Mouse (Mus musculus): ENCODE results near the gene Unc13a. TPM values are rescaled to one million over a fixed set of nuclear protein-coding genes. Genes with fewer than 3 reads are reported as not detected.
A peak's percentile ranks its signal among the peaks of the same experiment; 100 is the strongest.

The Unc13a gene
- polyA plus RNA-seq, 1 experiment from 2014 or later = 22.4 TPM

- ATAC-seq = no peak
- H3K4me3 ChIP-seq (ENCODE audit: low read length) = peak overlapping the region; percentile 92
- peak overlapping the region; percentile 86 for H3K27ac ChIP-seq (ENCODE audit: low read depth, low read length)
- 56% methylated on average over 6 of the region's 6 CpGs for WGBS
- H3K9me3 ChIP-seq (ENCODE audit: control insufficient read depth, low read length) = no peaks in the 10 kb centered on the region
- H3K9ac ChIP-seq (ENCODE audit: low read depth, low read length) = peak overlapping the region; percentile 84
- peak overlapping the region; percentile 81 for H3K4me2 ChIP-seq (ENCODE audit: low read length)
- no peaks in the 10 kb centered on the region for H3K36me3 ChIP-seq (ENCODE audit: control insufficient read depth, insufficient read depth, low read length)
- H3K4me1 ChIP-seq (ENCODE audit: control insufficient read depth, insufficient read depth, low read depth, low read length) = peaks cover 35% of the 10 kb centered on the region
- no peaks in the 10 kb centered on the region; the same call in 1 of the 2 replicates for H3K27me3 ChIP-seq (replicated peaks; ENCODE audit: control insufficient read depth, insufficient read depth, low read length)
These were observed 695 bp upstream of the Unc13a start for GRCm38 (mm10) chr8:71672168-71672735.

- WGBS = under 1% methylated on average over 56 of the region's 64 CpGs
- H3K4me1 ChIP-seq (ENCODE audit: control insufficient read depth, insufficient read depth, low read depth, low read length) = peaks cover 42% of the 10 kb centered on the region
These were observed 672 bp downstream of the Unc13a start for GRCm38 (mm10) chr8:71670621-71671548.

GRCm38 (mm10) chr8:71670198-71670597, 1.4 kb downstream of the Unc13a start:
- Histone ChIP-seq H3K27me3 (replicated peaks; ENCODE audit: control insufficient read depth, insufficient read depth, low read length) (no peaks in the 10 kb centered on the region), H3K9me3 (ENCODE audit: control insufficient read depth, low read length) (no peaks in the 10 kb centered on the region), H3K9ac (ENCODE audit: low read depth, low read length) (peak overlapping the region; percentile 84), H3K4me1 (ENCODE audit: control insufficient read depth, insufficient read depth, low read depth, low read length) (peaks cover 36% of the 10 kb centered on the region), H3K4me3 (ENCODE audit: low read length) (peak overlapping the region; percentile 92), H3K4me2 (ENCODE audit: low read length) (peak overlapping the region; percentile 81), H3K36me3 (ENCODE audit: control insufficient read depth, insufficient read depth, low read length) (no peaks in the 10 kb centered on the region), H3K27ac (ENCODE audit: low read depth, low read length) (peak overlapping the region; percentile 94)
- peak; percentile 29 for ATAC-seq
- 7% methylated on average over 12 of the region's 12 CpGs for WGBS

More at GRCm38 (mm10) chr8:71670621-71671548, 672 bp downstream of the Unc13a start:
- H3K4me3 ChIP-seq (ENCODE audit: low read length) = peak overlapping the region; percentile 92
- no peaks in the 10 kb centered on the region for H3K36me3 ChIP-seq (ENCODE audit: control insufficient read depth, insufficient read depth, low read length)
- ATAC-seq = peak; percentile 59
- H3K27me3 ChIP-seq (replicated peaks; ENCODE audit: control insufficient read depth, insufficient read depth, low read length) = no peaks in the 10 kb centered on the region
- peak overlapping the region; percentile 81 for H3K4me2 ChIP-seq (ENCODE audit: low read length)
- H3K27ac ChIP-seq (ENCODE audit: low read depth, low read length) = peak overlapping the region; percentile 94
- peak overlapping the region; percentile 84 for H3K9ac ChIP-seq (ENCODE audit: low read depth, low read length)
- no peaks in the 10 kb centered on the region for H3K9me3 ChIP-seq (ENCODE audit: control insufficient read depth, low read length)

GRCm38 (mm10) chr8:71668220-71668975, 3.2 kb downstream of the Unc13a start:
- no peak for ATAC-seq
- peak overlapping the region; percentile 43 for H3K4me2 ChIP-seq (ENCODE audit: low read length)
- no peaks in the 10 kb centered on the region for H3K9me3 ChIP-seq (ENCODE audit: control insufficient read depth, low read length)
- no peak overlapping the region for H3K27ac ChIP-seq (ENCODE audit: low read depth, low read length)
- H3K4me3 ChIP-seq (ENCODE audit: low read length) = peak overlapping the region; percentile 0
- H3K36me3 ChIP-seq (ENCODE audit: control insufficient read depth, insufficient read depth, low read length) = peaks cover 6% of the 10 kb centered on the region; the same call in 1 of the 2 replicates
- peak overlapping the region; percentile 46 for H3K9ac ChIP-seq (ENCODE audit: low read depth, low read length)
- peaks cover 36% of the 10 kb centered on the region for H3K4me1 ChIP-seq (ENCODE audit: control insufficient read depth, insufficient read depth, low read depth, low read length)
- 5% methylated on average over 21 of the region's 21 CpGs for WGBS
- H3K27me3 ChIP-seq (replicated peaks; ENCODE audit: control insufficient read depth, insufficient read depth, low read length) = no peaks in the 10 kb centered on the region

DNA sequence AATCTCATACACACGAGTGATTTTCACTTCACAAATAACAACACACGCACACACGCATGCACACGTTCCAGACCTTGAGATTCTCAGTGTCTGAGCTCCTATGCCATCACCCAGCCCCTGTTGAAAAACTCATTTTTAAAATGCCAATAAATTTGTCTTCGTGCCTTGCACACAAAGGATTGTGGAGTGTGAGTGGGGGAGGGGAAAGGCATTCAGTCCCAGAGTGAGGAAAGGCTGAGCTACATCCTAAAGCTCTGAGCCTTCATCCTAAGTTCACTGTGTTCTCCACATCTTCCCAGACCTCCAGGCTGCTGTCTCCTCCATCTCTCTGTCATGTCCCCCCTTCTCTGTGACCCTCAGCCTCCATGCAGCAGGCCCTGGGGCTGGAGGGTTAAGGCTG, 4.3 kb downstream of the Unc13a start:
- no peaks in the 10 kb centered on the region for H3K27me3 ChIP-seq (replicated peaks; ENCODE audit: control insufficient read depth, insufficient read depth, low read length)
- ATAC-seq = no peak
- 36% methylated on average over 5 of the region's 5 CpGs for WGBS
- no peak overlapping the region for H3K4me3 ChIP-seq (ENCODE audit: low read length)
- H3K4me2 ChIP-seq (ENCODE audit: low read length) = peak overlapping the region; percentile 11; the same call in 1 of the 2 replicates
- peak overlapping the region; percentile 62 for H3K27ac ChIP-seq (ENCODE audit: low read depth, low read length)
- no peaks in the 10 kb centered on the region for H3K9me3 ChIP-seq (ENCODE audit: control insufficient read depth, low read length)
- peak overlapping the region; percentile 28 for H3K9ac ChIP-seq (ENCODE audit: low read depth, low read length)
- H3K36me3 ChIP-seq (ENCODE audit: control insufficient read depth, insufficient read depth, low read length) = peaks cover 14% of the 10 kb centered on the region
- H3K4me1 ChIP-seq (ENCODE audit: control insufficient read depth, insufficient read depth, low read depth, low read length) = peaks cover 34% of the 10 kb centered on the region

DNA sequence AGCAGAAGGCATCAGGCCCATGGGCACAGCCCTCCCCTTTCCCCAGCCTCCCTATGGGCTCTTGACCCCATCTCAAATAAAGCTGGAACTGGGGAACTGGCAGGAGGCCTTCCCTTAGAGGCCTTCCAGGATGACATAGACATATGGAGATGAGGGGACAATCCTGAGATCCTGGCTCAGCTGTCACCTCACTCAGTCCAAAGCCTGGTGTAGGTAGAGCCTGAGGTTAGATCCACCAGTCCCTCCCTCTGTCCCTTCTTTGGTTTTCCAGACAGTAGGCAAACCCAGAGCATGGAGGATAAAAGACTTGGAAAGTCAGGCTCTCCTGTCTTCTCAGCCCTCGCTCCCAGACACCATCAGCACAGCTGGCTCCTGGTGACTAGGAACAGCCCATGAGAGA, 4.7 kb downstream of the Unc13a start:
- Histone ChIP-seq H3K27me3 (replicated peaks; ENCODE audit: control insufficient read depth, insufficient read depth, low read length) (no peaks in the 10 kb centered on the region), H3K36me3 (ENCODE audit: control insufficient read depth, insufficient read depth, low read length) (peaks cover 15% of the 10 kb centered on the region), H3K4me1 (ENCODE audit: control insufficient read depth, insufficient read depth, low read depth, low read length) (peaks cover 30% of the 10 kb centered on the region), H3K4me2 (ENCODE audit: low read length) (no peak overlapping the region; the same call in 1 of the 2 replicates), H3K9ac (ENCODE audit: low read depth, low read length) (peak overlapping the region; percentile 28), H3K9me3 (ENCODE audit: control insufficient read depth, low read length) (no peaks in the 10 kb centered on the region), H3K27ac (ENCODE audit: low read depth, low read length) (peak overlapping the region; percentile 62; the same call in 1 of the 2 replicates), H3K4me3 (ENCODE audit: low read length) (no peak overlapping the region)
- 25% methylated on average over 1 of the region's 1 CpGs for WGBS
- no peak for ATAC-seq

DNA sequence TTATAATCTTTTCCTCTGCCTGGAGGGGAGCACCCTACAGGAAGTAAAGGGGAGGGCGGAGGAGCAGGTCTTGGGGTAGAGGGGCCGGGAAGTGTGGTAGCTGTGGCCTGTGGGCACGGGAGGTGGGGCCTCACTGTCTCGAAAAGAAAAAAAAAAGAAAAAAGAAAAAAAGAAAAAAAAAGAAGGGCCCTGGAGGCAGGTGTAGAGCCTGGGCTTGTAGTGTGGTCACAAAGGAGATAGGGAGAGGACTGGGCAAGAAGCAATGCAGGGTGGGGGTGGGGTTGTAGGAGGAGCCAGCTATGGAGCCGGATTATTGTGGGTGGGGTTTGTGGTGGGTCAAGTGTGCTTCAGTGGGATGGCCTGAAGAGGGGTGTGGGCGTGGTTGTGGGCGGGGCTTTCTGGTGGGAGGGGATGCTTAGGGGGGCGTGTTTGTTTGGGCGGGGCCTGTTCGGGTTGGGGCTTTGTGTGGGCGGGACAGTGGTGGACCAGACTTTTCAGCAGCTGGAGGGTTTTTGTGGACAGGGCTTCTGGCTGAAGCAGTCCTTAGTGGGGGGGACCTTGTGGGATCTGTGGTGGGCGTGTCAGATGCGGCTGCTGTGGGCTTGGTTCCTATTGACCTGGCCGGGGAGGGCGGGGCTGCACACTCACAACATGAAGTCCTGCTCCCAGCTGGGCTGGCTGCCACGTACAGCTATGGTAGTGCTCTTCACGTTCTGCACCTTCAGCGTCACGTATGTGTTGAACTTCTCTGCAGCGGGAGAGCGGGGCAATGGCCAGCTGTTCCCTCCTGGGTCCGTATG, 6.0 kb downstream of the Unc13a start:
- H3K27ac ChIP-seq (ENCODE audit: low read depth, low read length) = no peak overlapping the region
- H3K4me3 ChIP-seq (ENCODE audit: low read length) = no peak overlapping the region
- H3K9ac ChIP-seq (ENCODE audit: low read depth, low read length) = no peak overlapping the region
- no peak for ATAC-seq
- peak overlapping the region; percentile 2; the same call in 1 of the 2 replicates for H3K4me2 ChIP-seq (ENCODE audit: low read length)
- H3K9me3 ChIP-seq (ENCODE audit: control insufficient read depth, low read length) = no peaks in the 10 kb centered on the region
- 8% methylated on average over 22 of the region's 22 CpGs for WGBS
- H3K27me3 ChIP-seq (replicated peaks; ENCODE audit: control insufficient read depth, insufficient read depth, low read length) = no peaks in the 10 kb centered on the region
- peaks cover 15% of the 10 kb centered on the region for H3K36me3 ChIP-seq (ENCODE audit: control insufficient read depth, insufficient read depth, low read length)
- peaks cover 30% of the 10 kb centered on the region for H3K4me1 ChIP-seq (ENCODE audit: control insufficient read depth, insufficient read depth, low read depth, low read length)

GRCm38 (mm10) chr8:71660325-71661120, 11.0 kb downstream of the Unc13a start:
- Histone ChIP-seq H3K4me3 (ENCODE audit: low read length) (no peak overlapping the region), H3K4me2 (ENCODE audit: low read length) (no peak overlapping the region), H3K36me3 (ENCODE audit: control insufficient read depth, insufficient read depth, low read length) (peaks cover 28% of the 10 kb centered on the region), H3K9me3 (ENCODE audit: control insufficient read depth, low read length) (no peaks in the 10 kb centered on the region), H3K4me1 (ENCODE audit: control insufficient read depth, insufficient read depth, low read depth, low read length) (peaks cover 5% of the 10 kb centered on the region; the same call in 1 of the 2 replicates), H3K9ac (ENCODE audit: low read depth, low read length) (peak overlapping the region; percentile 17; the same call in 1 of the 2 replicates), H3K27me3 (replicated peaks; ENCODE audit: control insufficient read depth, insufficient read depth, low read length) (peaks cover 20% of the 10 kb centered on the region), H3K27ac (ENCODE audit: low read depth, low read length) (no peak overlapping the region)
- peak; percentile 58 for ATAC-seq
- 7% methylated on average over 36 of the region's 36 CpGs for WGBS

Data from hindbrain, embryonic 16.5 days (tissue).